Mouse (Mus musculus): ENCODE data around the gene Fitm1.

- TF ChIP-seq POLR2A (IDR thresholded peaks at IDR 0.05; ENCODE audit: borderline replicate concordance, extremely low read depth, low read depth, low read length) (no peak), CTCF (IDR thresholded peaks at IDR 0.05; ENCODE audit: insufficient read depth, low read length) (no peak)
Measured at GRCm38 (mm10) chr14:55550191-55550590, 25.2 kb upstream of the Fitm1 start.

Measured in lung, adult 2 months (tissue).